Mouse (Mus musculus): ENCODE data around the gene Ggn. TPM values are rescaled to one million over a fixed set of nuclear protein-coding genes. Genes with fewer than 3 reads are reported as not detected.
"Not testable (repeated sequence)": the region's sequence is repeated elsewhere in the genome, so short reads cannot be mapped to it uniquely, and the experiment has no call there.

Ggn gene
- polyA plus RNA-seq, 1 experiment, result 0.84 TPM

DNA sequence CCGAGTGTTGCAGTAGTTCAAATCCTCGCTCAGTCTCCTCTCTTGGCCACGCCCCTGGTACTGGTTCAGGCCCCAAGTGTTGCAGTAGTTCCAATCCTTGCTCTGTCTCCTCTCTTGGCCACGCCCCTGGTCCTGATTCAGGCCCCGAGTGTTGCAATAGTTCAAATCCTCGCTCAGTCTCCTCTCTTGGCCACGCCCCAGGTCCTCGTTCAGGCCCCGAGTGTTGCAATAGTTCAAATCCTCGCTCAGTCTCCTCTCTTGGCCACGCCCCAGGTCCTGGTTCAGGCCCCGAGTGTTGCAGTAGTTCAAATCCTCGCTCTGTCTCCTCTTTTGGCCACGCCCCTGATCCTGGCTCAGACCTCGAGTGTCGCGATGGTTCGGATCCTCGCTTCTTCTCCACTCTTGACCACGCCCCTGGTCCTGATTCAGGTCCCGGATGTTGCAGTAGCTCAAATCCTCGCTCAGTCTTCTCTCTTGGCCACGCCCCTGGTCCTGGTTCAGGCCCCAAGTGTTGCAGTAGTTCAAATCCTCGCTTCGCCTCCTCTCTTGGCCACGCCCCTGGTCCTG, 42.3 kb downstream of the Ggn start:
- no peaks in the 10 kb centered on the region for H3K36me3 ChIP-seq (ENCODE audit: control insufficient read depth, insufficient read depth, low read length)
- DNase-seq (ENCODE audit: low read depth in 1 of 2, low spot score in 2 of 2), result no peak
- WGBS, result 76% methylated on average over 26 of the region's 26 CpGs
- no peaks in the 10 kb centered on the region for H3K4me1 ChIP-seq (ENCODE audit: control insufficient read depth, insufficient read depth, insufficient read length)
- TF ChIP-seq CTCF (IDR thresholded peaks at IDR 0.05; ENCODE audit: extremely low read depth, insufficient read depth, insufficient read length, insufficient replicate concordance) (no peak), POLR2A (IDR thresholded peaks at IDR 0.05; ENCODE audit: low read depth, low read length) (no peak)
- H3K4me3 ChIP-seq (ENCODE audit: extremely low read depth, insufficient read depth, insufficient read length), result no peak overlapping the region
- H3K27ac ChIP-seq (ENCODE audit: insufficient read depth, low read length), result peak overlapping the region; percentile 77; the same call in 1 of the 2 replicates
- H3K27me3 ChIP-seq (ENCODE audit: control insufficient read depth, insufficient read depth, low read length), result no peaks in the 10 kb centered on the region

DNA sequence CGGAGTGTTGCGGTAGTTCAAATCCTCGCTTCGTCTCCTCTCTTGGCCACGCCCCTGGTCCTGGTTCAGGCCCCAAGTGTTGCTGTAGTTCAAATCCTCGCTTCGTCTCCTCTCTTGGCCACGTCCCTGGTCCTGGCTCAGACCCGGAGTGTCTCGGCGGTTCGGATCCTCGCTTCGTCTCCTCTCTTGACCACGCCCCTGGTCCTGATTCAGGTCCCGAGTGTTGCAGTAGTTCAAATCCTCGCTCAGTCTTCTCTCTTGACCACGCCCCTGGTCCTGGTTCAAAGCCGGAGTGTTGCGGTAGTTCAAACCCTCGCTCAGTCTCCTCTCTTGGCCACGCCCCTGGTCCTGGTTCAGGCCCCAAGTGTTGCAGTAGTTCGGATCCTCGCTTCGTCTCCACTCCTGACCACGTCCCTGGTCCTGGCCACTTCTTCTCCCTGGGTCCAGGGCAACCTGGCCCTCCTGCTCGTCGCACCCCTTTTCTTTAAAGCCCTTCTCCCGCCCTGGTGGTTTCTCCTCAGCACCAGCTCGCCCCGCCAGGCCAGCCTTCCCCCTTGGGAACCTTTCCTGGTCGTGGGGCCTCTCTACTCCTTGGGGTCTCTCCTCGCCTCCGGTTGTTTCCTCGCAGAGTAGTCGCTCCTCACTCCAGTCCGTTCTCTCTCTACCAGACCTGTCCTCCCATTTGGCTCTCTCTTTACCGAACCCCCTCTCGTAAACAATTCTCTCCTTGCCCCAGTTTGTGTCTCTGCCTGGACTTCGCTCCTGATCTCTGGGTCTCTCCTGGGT, 43.0 kb downstream of the Ggn start:
- H3K4me3 ChIP-seq (ENCODE audit: extremely low read depth, insufficient read depth, insufficient read length); H3K27me3 ChIP-seq (ENCODE audit: control insufficient read depth, insufficient read depth, low read length); H3K27ac ChIP-seq (ENCODE audit: insufficient read depth, low read length); H3K4me1 ChIP-seq (ENCODE audit: control insufficient read depth, insufficient read depth, insufficient read length); DNase-seq (ENCODE audit: low read depth in 1 of 2, low spot score in 2 of 2); H3K36me3 ChIP-seq (ENCODE audit: control insufficient read depth, insufficient read depth, low read length): not testable (repeated sequence)
- 89% methylated on average over 40 of the region's 40 CpGs for WGBS

DNA sequence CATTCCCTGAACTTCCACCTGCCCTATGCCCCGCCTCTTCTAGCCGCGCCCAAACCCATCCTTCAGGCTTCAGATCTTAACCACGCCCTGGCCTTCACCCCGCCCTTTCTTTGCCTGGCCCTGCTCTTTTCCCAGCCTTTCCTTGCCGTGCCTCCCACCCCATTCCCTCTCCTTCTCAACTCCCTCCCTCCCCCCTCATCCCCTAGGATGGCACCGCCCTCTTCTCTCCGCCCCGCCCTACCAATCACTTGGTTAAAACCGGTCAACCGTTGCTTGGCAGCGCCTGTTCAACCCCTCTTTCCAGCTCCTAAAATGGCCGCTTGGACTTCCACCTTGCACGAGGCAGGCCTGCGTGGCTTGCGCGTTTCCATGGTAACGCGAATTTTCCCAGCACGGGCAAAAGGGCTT, 43.7 kb downstream of the Ggn start, which contains the start of gene Catsperg1:
TSS of gene Catsperg1 (minus strand) at position 361 of the 408 bp plus-strand sequence.
- H3K4me1 ChIP-seq (ENCODE audit: control insufficient read depth, insufficient read depth, insufficient read length), result no peaks in the 10 kb centered on the region
- WGBS, result 68% methylated on average over 20 of the region's 20 CpGs
- no peak for DNase-seq (ENCODE audit: low read depth in 1 of 2, low spot score in 2 of 2)
- H3K27me3 ChIP-seq (ENCODE audit: control insufficient read depth, insufficient read depth, low read length), result no peaks in the 10 kb centered on the region
- no peak for TF ChIP-seq CTCF (IDR thresholded peaks at IDR 0.05; ENCODE audit: extremely low read depth, insufficient read depth, insufficient read length, insufficient replicate concordance)
- no peak for TF ChIP-seq POLR2A (IDR thresholded peaks at IDR 0.05; ENCODE audit: low read depth, low read length)
- no peak within 1 kb of the TSS for H3K27ac ChIP-seq (ENCODE audit: insufficient read depth, low read length)
- H3K36me3 ChIP-seq (ENCODE audit: control insufficient read depth, insufficient read depth, low read length), result no peaks in the 10 kb centered on the region
- H3K4me3 ChIP-seq (ENCODE audit: extremely low read depth, insufficient read depth, insufficient read length), result no peak within 1 kb of the TSS

DNA sequence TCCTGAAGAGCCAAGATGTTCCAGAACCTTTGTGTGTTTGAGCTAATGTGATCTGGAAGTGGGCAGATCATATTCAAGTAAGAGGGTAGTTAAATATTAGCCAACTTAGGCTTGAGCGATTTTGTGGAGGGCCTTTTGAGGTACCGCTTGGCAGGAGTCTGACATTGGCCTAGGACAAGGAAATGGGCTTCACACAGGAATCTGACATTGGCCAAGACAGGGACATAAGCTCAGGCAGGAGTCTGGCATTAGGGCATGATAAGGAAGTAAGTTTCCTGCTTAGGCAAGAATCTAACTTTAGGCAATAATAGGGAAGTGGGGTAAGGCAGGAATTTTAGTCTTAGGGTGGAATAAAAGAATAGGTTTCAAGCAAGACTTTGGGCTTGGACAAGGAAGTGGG, 44.2 kb downstream of the Ggn start:
- WGBS, result 79% methylated on average over 2 of the region's 2 CpGs
- DNase-seq (ENCODE audit: low read depth in 1 of 2, low spot score in 2 of 2), result no peak
- H3K27me3 ChIP-seq (ENCODE audit: control insufficient read depth, insufficient read depth, low read length), result no peaks in the 10 kb centered on the region
- H3K36me3 ChIP-seq (ENCODE audit: control insufficient read depth, insufficient read depth, low read length), result no peaks in the 10 kb centered on the region
- TF ChIP-seq POLR2A (IDR thresholded peaks at IDR 0.05; ENCODE audit: low read depth, low read length), result no peak
- TF ChIP-seq CTCF (IDR thresholded peaks at IDR 0.05; ENCODE audit: extremely low read depth, insufficient read depth, insufficient read length, insufficient replicate concordance), result no peak
- no peak overlapping the region for H3K4me3 ChIP-seq (ENCODE audit: extremely low read depth, insufficient read depth, insufficient read length)
- no peak overlapping the region for H3K27ac ChIP-seq (ENCODE audit: insufficient read depth, low read length)
- no peaks in the 10 kb centered on the region for H3K4me1 ChIP-seq (ENCODE audit: control insufficient read depth, insufficient read depth, insufficient read length)

DNA sequence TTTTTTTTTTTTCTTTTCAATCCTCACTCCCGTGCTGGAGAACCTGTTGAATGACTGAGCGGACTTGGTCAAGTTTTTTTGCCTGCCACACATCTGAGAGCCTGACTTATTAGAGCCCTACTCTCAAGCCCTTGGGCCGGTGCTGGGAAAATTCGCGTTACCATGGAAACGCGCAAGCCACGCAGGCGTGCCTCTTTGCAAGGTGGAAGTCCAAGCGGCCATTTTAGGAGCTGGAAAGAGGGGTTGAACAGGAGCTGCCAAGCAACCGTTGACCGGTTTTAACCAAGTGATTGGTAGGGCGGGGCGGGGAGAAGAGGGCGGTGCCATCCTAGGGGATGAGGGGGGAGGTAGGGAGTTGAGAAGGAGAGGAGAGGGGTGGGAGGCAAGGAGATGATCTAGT, 44.8 kb downstream of the Ggn start:
- Histone ChIP-seq H3K27me3 (ENCODE audit: control insufficient read depth, insufficient read depth, low read length) (no peaks in the 10 kb centered on the region), H3K4me1 (ENCODE audit: control insufficient read depth, insufficient read depth, insufficient read length) (no peaks in the 10 kb centered on the region), H3K4me3 (ENCODE audit: extremely low read depth, insufficient read depth, insufficient read length) (no peak overlapping the region), H3K27ac (ENCODE audit: insufficient read depth, low read length) (no peak overlapping the region), H3K36me3 (ENCODE audit: control insufficient read depth, insufficient read depth, low read length) (no peaks in the 10 kb centered on the region)
- TF ChIP-seq POLR2A (IDR thresholded peaks at IDR 0.05; ENCODE audit: low read depth, low read length) (no peak), CTCF (IDR thresholded peaks at IDR 0.05; ENCODE audit: extremely low read depth, insufficient read depth, insufficient read length, insufficient replicate concordance) (no peak)
- 89% methylated on average over 15 of the region's 15 CpGs for WGBS
- no peak for DNase-seq (ENCODE audit: low read depth in 1 of 2, low spot score in 2 of 2)

Other genes starting within 250 kb of the Ggn start
- 156 and 192 TPM in 2 replicates for gene Actn4, start 207.9 kb upstream of the Ggn start, polyA plus RNA-seq (2012; rRNA removed)
- gene Eif3k, start 188.3 kb upstream of the Ggn start, polyA plus RNA-seq (2012; rRNA removed), result 218 and 234 TPM in 2 replicates
- gene Map4k1, start 188.2 kb upstream of the Ggn start, polyA plus RNA-seq (2012; rRNA removed), result 174 and 236 TPM in 2 replicates
- 0.27 TPM in 2 replicates for gene Ryr1, start 45.0 kb upstream of the Ggn start, polyA plus RNA-seq (2012; rRNA removed)
- gene Rasgrp4, start 35.4 kb upstream of the Ggn start, polyA plus RNA-seq (2012; rRNA removed), result 16.4 and 22.5 TPM in 2 replicates
- gene Fam98c, start 14.0 kb upstream of the Ggn start, polyA plus RNA-seq (2012; rRNA removed), result 40.3 and 44.4 TPM in 2 replicates
- gene Spred3, start 201 bp downstream of the Ggn start, polyA plus RNA-seq (2012; rRNA removed), result 1.4 and 1.6 TPM in 2 replicates
- 82.0 and 91.1 TPM in 2 replicates for gene Psmd8, start 10.5 kb downstream of the Ggn start, polyA plus RNA-seq (2012; rRNA removed)
- gene Catsperg1, start 43.8 kb downstream of the Ggn start, polyA plus RNA-seq (2012; rRNA removed), result 1.6 and 2.0 TPM in 2 replicates
- 34.3 and 43.5 TPM in 2 replicates for gene Kcnk6, start 62.3 kb downstream of the Ggn start, polyA plus RNA-seq (2012; rRNA removed)
- gene Yif1b, start 68.1 kb downstream of the Ggn start, polyA plus RNA-seq (2012; rRNA removed), result 74.2 and 97.6 TPM in 2 replicates
- gene 2200002D01Rik, start 78.3 kb downstream of the Ggn start, polyA plus RNA-seq (2012; rRNA removed), result 0.51 and 1.0 TPM in 2 replicates
- 69.7 and 88.3 TPM in 2 replicates for gene Spint2, start 111.7 kb downstream of the Ggn start, polyA plus RNA-seq (2012; rRNA removed)
- gene Ppp1r14a, start 119.1 kb downstream of the Ggn start, polyA plus RNA-seq (2012; rRNA removed), result 27.3 and 62.6 TPM in 2 replicates
- 0.06 and 0.35 TPM in 2 replicates for gene Dpf1, start 133.7 kb downstream of the Ggn start, polyA plus RNA-seq (2012; rRNA removed)

All from spleen, adult 2 months (tissue).